Mouse (Mus musculus): ENCODE measurements at regions not wholly inside any gene's neighbourhood (a gene's known extent, or its start where the extent isn't known, plus 50 kb on each side); places are given as distances from the start of the nearest gene placed in this dataset.

- H3K36me3 ChIP-seq (replicated peaks) = no peaks in the 10 kb centered on the region
- H3K27ac ChIP-seq = no peak overlapping the region
- no peak overlapping the region for H3K4me3 ChIP-seq
- ATAC-seq (replicated peaks) = no peak
- no peaks in the 10 kb centered on the region for H3K27me3 ChIP-seq (replicated peaks)
- H3K9ac ChIP-seq = no peak overlapping the region
- no peak overlapping the region for H3K4me2 ChIP-seq
- H3K9me3 ChIP-seq = no peaks in the 10 kb centered on the region
- WGBS = 88% methylated on average over 6 of the region's 6 CpGs
- peaks cover 15% of the 10 kb centered on the region for H3K4me1 ChIP-seq
Measured at GRCm38 (mm10) chr7:125338177-125338751, 106.2 kb upstream of the Kdm8 start.

- no peak overlapping the region for H3K9ac ChIP-seq
- H3K4me3 ChIP-seq = no peak overlapping the region
- H3K4me2 ChIP-seq = peak overlapping the region; percentile 30
- H3K9me3 ChIP-seq = no peaks in the 10 kb centered on the region
- H3K27ac ChIP-seq = 0 out of 2 replicates have a peak overlapping the region, but pooled peaks have one; percentile 17
- no peaks in the 10 kb centered on the region for H3K27me3 ChIP-seq (replicated peaks)
- H3K4me1 ChIP-seq = peaks cover 15% of the 10 kb centered on the region
- H3K36me3 ChIP-seq (replicated peaks) = no peaks in the 10 kb centered on the region
- 53% methylated on average over 14 of the region's 14 CpGs for WGBS
- ATAC-seq (replicated peaks) = peak; percentile 50; the same call in 1 of the 2 replicates
Measured at GRCm38 (mm10) chr7:125340326-125340905, 104.1 kb upstream of the Kdm8 start.

- ATAC-seq (replicated peaks) = no peak
- Histone ChIP-seq H3K27me3 (replicated peaks) (no peaks in the 10 kb centered on the region), H3K4me3 (no peak overlapping the region), H3K9ac (no peak overlapping the region), H3K4me1 (no peaks in the 10 kb centered on the region), H3K27ac (no peak overlapping the region), H3K36me3 (replicated peaks) (no peaks in the 10 kb centered on the region), H3K4me2 (no peak overlapping the region), H3K9me3 (no peaks in the 10 kb centered on the region)
- WGBS = 86% methylated on average over 3 of the region's 3 CpGs
Measured at GRCm38 (mm10) chr7:125349606-125350005, 94.9 kb upstream of the Kdm8 start.

- Histone ChIP-seq H3K9ac (no peak overlapping the region), H3K4me1 (no peaks in the 10 kb centered on the region), H3K27ac (no peak overlapping the region), H3K36me3 (replicated peaks) (no peaks in the 10 kb centered on the region), H3K4me2 (no peak overlapping the region), H3K27me3 (replicated peaks) (no peaks in the 10 kb centered on the region), H3K4me3 (no peak overlapping the region), H3K9me3 (no peaks in the 10 kb centered on the region)
- 96% methylated on average over 1 of the region's 1 CpGs for WGBS
- ATAC-seq (replicated peaks) = no peak
Measured at GRCm38 (mm10) chr7:125354211-125354610, 90.3 kb upstream of the Kdm8 start.

- H3K9ac ChIP-seq = no peak overlapping the region
- no peaks in the 10 kb centered on the region for H3K4me1 ChIP-seq
- H3K9me3 ChIP-seq = no peaks in the 10 kb centered on the region
- no peak overlapping the region for H3K4me3 ChIP-seq
- no peak for ATAC-seq (replicated peaks)
- no peak overlapping the region for H3K4me2 ChIP-seq
- 62% methylated on average over 10 of the region's 10 CpGs for WGBS
- no peaks in the 10 kb centered on the region for H3K27me3 ChIP-seq (replicated peaks)
- no peak overlapping the region for H3K27ac ChIP-seq
- no peaks in the 10 kb centered on the region for H3K36me3 ChIP-seq (replicated peaks)
Measured at GRCm38 (mm10) chr7:125354956-125355355, 89.5 kb upstream of the Kdm8 start.

- 53% methylated on average over 4 of the region's 4 CpGs for WGBS
- no peak overlapping the region for H3K4me3 ChIP-seq
- no peak for ATAC-seq (replicated peaks)
Measured at GRCm38 (mm10) chr7:125358016-125358415, 86.5 kb upstream of the Kdm8 start.

GRCm38 (mm10) chr7:125383021-125383420, 61.5 kb upstream of the Kdm8 start:
- H3K4me1 ChIP-seq = no peaks in the 10 kb centered on the region
- no peaks in the 10 kb centered on the region for H3K36me3 ChIP-seq (replicated peaks)
- no peaks in the 10 kb centered on the region for H3K27me3 ChIP-seq (replicated peaks)
- H3K9ac ChIP-seq = no peak overlapping the region
- no peak overlapping the region for H3K4me3 ChIP-seq
- 59% methylated on average over 2 of the region's 2 CpGs for WGBS
- no peaks in the 10 kb centered on the region for H3K9me3 ChIP-seq
- no peak overlapping the region for H3K4me2 ChIP-seq
- no peak overlapping the region for H3K27ac ChIP-seq
- no peak for ATAC-seq (replicated peaks)

More at GRCm38 (mm10) chr7:125358016-125358415, 86.5 kb upstream of the Kdm8 start:
- Histone ChIP-seq H3K9ac (no peak overlapping the region), H3K4me1 (no peaks in the 10 kb centered on the region), H3K4me2 (no peak overlapping the region), H3K36me3 (replicated peaks) (no peaks in the 10 kb centered on the region), H3K27me3 (replicated peaks) (no peaks in the 10 kb centered on the region), H3K27ac (no peak overlapping the region), H3K9me3 (no peaks in the 10 kb centered on the region)

- Histone ChIP-seq H3K36me3 (replicated peaks) (no peaks in the 10 kb centered on the region), H3K9me3 (no peaks in the 10 kb centered on the region), H3K27ac (no peak overlapping the region), H3K4me3 (no peak overlapping the region), H3K4me2 (no peak overlapping the region), H3K9ac (no peak overlapping the region), H3K4me1 (no peaks in the 10 kb centered on the region), H3K27me3 (replicated peaks) (no peaks in the 10 kb centered on the region)
- WGBS = 73% methylated on average over 4 of the region's 4 CpGs
- no peak for ATAC-seq (replicated peaks)
Measured at GRCm38 (mm10) chr7:125384171-125384570, 60.3 kb upstream of the Kdm8 start.

- no peak for ATAC-seq (replicated peaks)
- H3K9me3 ChIP-seq = no peaks in the 10 kb centered on the region
- no peaks in the 10 kb centered on the region for H3K36me3 ChIP-seq (replicated peaks)
- H3K4me1 ChIP-seq = peaks cover 9% of the 10 kb centered on the region
- H3K27ac ChIP-seq = peak overlapping the region; percentile 83; the same call in 1 of the 2 replicates
- no peaks in the 10 kb centered on the region for H3K27me3 ChIP-seq (replicated peaks)
- WGBS = 51% methylated on average over 3 of the region's 3 CpGs
- H3K9ac ChIP-seq = no peak overlapping the region
- peak overlapping the region; percentile 83; the same call in 1 of the 2 replicates for H3K4me2 ChIP-seq
- no peak overlapping the region for H3K4me3 ChIP-seq
Measured at GRCm38 (mm10) chr7:125392536-125392935, 51.9 kb upstream of the Kdm8 start.

GRCm38 (mm10) chr7:125393228-125393627, 51.2 kb upstream of the Kdm8 start:
- H3K27me3 ChIP-seq (replicated peaks) = no peaks in the 10 kb centered on the region
- peak overlapping the region; percentile 83 for H3K4me2 ChIP-seq
- H3K4me1 ChIP-seq = peaks cover 9% of the 10 kb centered on the region
- H3K9ac ChIP-seq = peak overlapping the region; percentile 63
- peak overlapping the region; percentile 43 for H3K4me3 ChIP-seq
- H3K27ac ChIP-seq = peak overlapping the region; percentile 83
- WGBS = 0% methylated on average over 15 of the region's 16 CpGs
- H3K36me3 ChIP-seq (replicated peaks) = no peaks in the 10 kb centered on the region
- H3K9me3 ChIP-seq = no peaks in the 10 kb centered on the region
- peak; percentile 79 for ATAC-seq (replicated peaks)

- Histone ChIP-seq H3K4me2 (peak overlapping the region; percentile 83), H3K4me3 (peak overlapping the region; percentile 43), H3K4me1 (peaks cover 9% of the 10 kb centered on the region), H3K36me3 (replicated peaks) (no peaks in the 10 kb centered on the region), H3K27me3 (replicated peaks) (no peaks in the 10 kb centered on the region), H3K9me3 (no peaks in the 10 kb centered on the region), H3K9ac (peak overlapping the region; percentile 63), H3K27ac (peak overlapping the region; percentile 83)
- ATAC-seq (replicated peaks) = peak; percentile 96
- WGBS = under 1% methylated on average over 33 of the region's 33 CpGs
Measured at GRCm38 (mm10) chr7:125393654-125394346, 50.7 kb upstream of the Kdm8 start.
